Mouse (Mus musculus) stomach, postnatal 0 days (tissue): ENCODE results near the gene Eng. TPM values are rescaled to one million over a fixed set of nuclear protein-coding genes. Genes with fewer than 3 reads are reported as not detected.

Source experiments
- ATAC-seq: fragments of 200-750 bp; cut with Nextera tagmentation; 2 replicates; pipeline ENCODE4 v1.8.0; 2017; ENCODE audit not compliant: low FRiP score, low TSS enrichment
- DNase-seq: peaks from one replicate; pipeline ENCODE4 v3.0.0-alpha.2; 2016; ENCODE audit warnings: low spot score
- H3K27ac ChIP-seq: fragments of 300-500 bp; sonication (generic); replicated peaks from 2 replicates; pipeline ENCODE4 v1.5.1; 2014; ENCODE audit warnings: mild to moderate bottlenecking, control low read depth
- H3K27me3 ChIP-seq: fragments of 300-500 bp; sonication (generic); 2 replicates; pipeline ENCODE4 v1.6.1; 2014; ENCODE audit warnings: low read length; ENCODE audit not compliant: control insufficient read depth, insufficient read depth
- H3K36me3 ChIP-seq: fragments of 300-500 bp; sonication (generic); 2 replicates; pipeline ENCODE4 v1.6.1; 2014; ENCODE audit warnings: low read length, mixed read lengths; ENCODE audit not compliant: control insufficient read depth, insufficient read depth
- H3K4me1 ChIP-seq: fragments of 300-500 bp; sonication (generic); replicated peaks from 2 replicates; pipeline ENCODE4 v1.6.1; 2014; ENCODE audit warnings: antibody characterized with exemption; ENCODE audit not compliant: control insufficient read depth, insufficient read depth
- H3K4me2 ChIP-seq: fragments of 300-500 bp; sonication (generic); replicated peaks from 2 replicates; pipeline ENCODE4 v1.6.1; 2014; ENCODE audit warnings: low read depth, mild to moderate bottlenecking, control low read depth, moderate library complexity
- H3K4me3 ChIP-seq: fragments of 300-500 bp; sonication (generic); 2 replicates; pipeline ENCODE4 v1.5.1; 2014; ENCODE audit warnings: low read depth, low read length, control low read depth
- H3K9ac ChIP-seq: fragments of 300-500 bp; sonication (generic); 2 replicates; pipeline ENCODE4 v1.6.1; 2014; ENCODE audit warnings: mild to moderate bottlenecking, low read length, control low read depth, mixed read lengths
- H3K9me3 ChIP-seq: fragments of 300-500 bp; sonication (generic); 2 replicates; pipeline ENCODE4 v1.6.1; 2016; ENCODE audit warnings: low read length; ENCODE audit not compliant: control insufficient read depth
- CTCF ChIP-seq: IDR thresholded peaks from 2 replicates; pipeline ENCODE4 v1.5.1; 2016; ENCODE audit warnings: antibody characterized with exemption, low read depth, mild to moderate bottlenecking, moderate library complexity
- EP300 ChIP-seq: optimal IDR thresholded peaks from 2 replicates; pipeline ENCODE3; 2016; ENCODE audit warnings: antibody characterized with exemption
- WGBS: fragments of 180-500 bp; shearing (Covaris S2); extraction: QIAGEN DNeasy Blood & Tissue Kit; methylation state at CpG from one replicate; pipeline ENCODE4 v1.1.7; 2014; 5-methylcytosine and 5-hydroxymethylcytosine counted together
- polyA plus RNA-seq: library from polyadenylated mRNA; unstranded; fragments of >200 nt; fragmentation: Nextera tagmentation; extraction: Ambion mirVana; gene quantifications from 2 replicates; pipeline ENCODE4 v1.2.1, GENCODE M21; 2015

The Eng gene
- polyA plus RNA-seq, 1 experiment from 2014 or later: 23.0 TPM

GRCm38 (mm10) chr2:32601417-32602065 is 44.9 kb upstream of the Eng start:
- no peak overlapping the region for H3K4me2 ChIP-seq
- H3K4me3 ChIP-seq: no peak overlapping the region
- peak; percentile 49 for ATAC-seq
- no peak for TF ChIP-seq EP300
- TF ChIP-seq CTCF: peak; percentile 69
- no peaks in the 10 kb centered on the region for H3K27me3 ChIP-seq
- DNase-seq: peak; percentile 63
- 37% methylated on average over 8 of the region's 8 CpGs for WGBS
- no peaks in the 10 kb centered on the region for H3K9me3 ChIP-seq
- H3K4me1 ChIP-seq: no peaks in the 10 kb centered on the region; the same call in 1 of the 2 replicates
- H3K9ac ChIP-seq: no peak overlapping the region
- no peak overlapping the region for H3K27ac ChIP-seq
- peaks cover 6% of the 10 kb centered on the region; the same call in 1 of the 2 replicates for H3K36me3 ChIP-seq

- H3K4me2 ChIP-seq: peak overlapping the region; percentile 48
- H3K27ac ChIP-seq: peak overlapping the region; percentile 58; the same call in 1 of the 2 replicates
- 2% methylated on average over 11 of the region's 11 CpGs for WGBS
- peak overlapping the region; percentile 41 for H3K9ac ChIP-seq
- H3K9me3 ChIP-seq: no peaks in the 10 kb centered on the region
- no peaks in the 10 kb centered on the region; the same call in 1 of the 2 replicates for H3K4me1 ChIP-seq
- ATAC-seq: peak; percentile 41; the same call in 1 of the 2 replicates
- peak; percentile 90 for DNase-seq
- H3K27me3 ChIP-seq: no peaks in the 10 kb centered on the region
- TF ChIP-seq CTCF (peak; percentile 92), EP300 (no peak)
- H3K4me3 ChIP-seq: peak overlapping the region; percentile 32
- H3K36me3 ChIP-seq: no peaks in the 10 kb centered on the region
These were observed 43.8 kb upstream of the Eng start for GRCm38 (mm10) chr2:32602600-32603054.

- Histone ChIP-seq H3K4me2 (no peak overlapping the region), H3K4me3 (no peak overlapping the region), H3K4me1 (peaks cover 2% of the 10 kb centered on the region), H3K9ac (no peak overlapping the region), H3K36me3 (no peaks in the 10 kb centered on the region), H3K27ac (no peak overlapping the region), H3K27me3 (no peaks in the 10 kb centered on the region), H3K9me3 (no peaks in the 10 kb centered on the region)
- WGBS: 45% methylated on average over 10 of the region's 10 CpGs
- ATAC-seq (no peak), DNase-seq (no peak)
- no peak for TF ChIP-seq CTCF
- TF ChIP-seq EP300: no peak
These were observed 41.8 kb upstream of the Eng start for GRCm38 (mm10) chr2:32604631-32605030.

GRCm38 (mm10) chr2:32606161-32607142 is 39.9 kb upstream of the Eng start:
- Histone ChIP-seq H3K27ac (0 out of 2 replicates have a peak overlapping the region, but pooled peaks have one; percentile 40), H3K27me3 (no peaks in the 10 kb centered on the region), H3K4me3 (peak overlapping the region; percentile 70), H3K36me3 (no peaks in the 10 kb centered on the region), H3K9ac (peak overlapping the region; percentile 71), H3K4me2 (peak overlapping the region; percentile 82), H3K9me3 (no peaks in the 10 kb centered on the region), H3K4me1 (peaks cover 6% of the 10 kb centered on the region)
- ATAC-seq: peak; percentile 76
- peak; percentile 80 for DNase-seq
- peak; percentile 79 for TF ChIP-seq CTCF
- TF ChIP-seq EP300: no peak
- 16% methylated on average over 37 of the region's 55 CpGs for WGBS

- Histone ChIP-seq H3K9me3 (no peaks in the 10 kb centered on the region), H3K4me3 (peak overlapping the region; percentile 70), H3K36me3 (no peaks in the 10 kb centered on the region), H3K4me1 (peaks cover 6% of the 10 kb centered on the region; the same call in 1 of the 2 replicates), H3K27ac (peak overlapping the region; percentile 73; the same call in 1 of the 2 replicates), H3K4me2 (peak overlapping the region; percentile 82), H3K9ac (peak overlapping the region; percentile 71), H3K27me3 (no peaks in the 10 kb centered on the region)
- WGBS: 4% methylated on average over 34 of the region's 34 CpGs
- ATAC-seq (peak; percentile 11), DNase-seq (no peak)
- TF ChIP-seq EP300 (no peak), CTCF (no peak)
These were observed 39.0 kb upstream of the Eng start for GRCm38 (mm10) chr2:32607262-32607947.
